Mouse (Mus musculus): ENCODE results near the gene Cacna1e. TPM values are rescaled to one million over a fixed set of nuclear protein-coding genes. Genes with fewer than 3 reads are reported as not detected.
A peak's percentile ranks its signal among the peaks of the same experiment; 100 is the strongest.

The Cacna1e gene
- total RNA-seq, 2 experiments from 2014 or later: not detected

DNA sequence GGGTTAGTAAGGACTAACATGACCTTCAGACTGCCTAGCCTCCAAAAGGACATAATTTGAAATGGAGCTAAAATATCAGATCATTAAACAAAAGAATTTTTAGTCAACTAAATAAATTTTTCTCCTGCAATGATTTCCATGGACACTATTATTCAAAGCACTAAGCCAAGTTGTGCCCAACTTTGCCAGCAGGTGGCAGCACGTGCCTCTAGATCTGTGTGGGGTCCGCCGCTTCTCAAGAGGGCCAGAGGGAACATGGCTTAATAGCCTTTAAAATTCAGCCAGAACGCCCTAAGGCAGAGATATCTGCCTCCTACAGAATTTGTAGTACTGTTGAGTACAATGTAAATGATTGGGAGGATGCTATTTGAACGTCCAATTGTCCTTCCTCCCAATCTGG lies 96.2 kb downstream of the Cacna1e start:
- ATAC-seq (replicated peaks; ENCODE audit: poor library complexity, severe bottlenecking): peak; percentile 43

DNA sequence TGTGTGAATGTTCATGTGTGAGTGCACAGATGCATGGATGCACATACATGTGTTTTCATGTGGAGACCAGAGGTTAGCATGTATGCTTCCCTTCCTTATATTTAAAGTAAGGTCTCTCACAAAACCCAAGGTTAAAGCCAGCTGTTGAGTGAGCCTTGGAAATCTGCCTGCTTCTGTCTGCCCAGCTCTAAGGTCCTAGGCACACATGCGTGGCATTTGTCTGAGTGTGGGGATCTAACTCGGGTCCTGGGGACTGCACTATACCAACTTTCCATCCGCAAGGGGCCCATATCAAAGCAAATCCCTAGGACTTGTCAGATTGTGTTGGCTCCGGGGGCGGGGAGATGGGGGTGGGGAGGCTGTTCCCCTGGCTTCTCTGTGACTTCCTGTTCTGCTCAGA lies 96.9 kb downstream of the Cacna1e start:
- no peak for ATAC-seq (replicated peaks; ENCODE audit: poor library complexity, severe bottlenecking)

- ATAC-seq (replicated peaks; ENCODE audit: poor library complexity, severe bottlenecking): peak; percentile 86
Observed at GRCm38 (mm10) chr1:154786243-154786669, 98.0 kb downstream of the Cacna1e start.

DNA sequence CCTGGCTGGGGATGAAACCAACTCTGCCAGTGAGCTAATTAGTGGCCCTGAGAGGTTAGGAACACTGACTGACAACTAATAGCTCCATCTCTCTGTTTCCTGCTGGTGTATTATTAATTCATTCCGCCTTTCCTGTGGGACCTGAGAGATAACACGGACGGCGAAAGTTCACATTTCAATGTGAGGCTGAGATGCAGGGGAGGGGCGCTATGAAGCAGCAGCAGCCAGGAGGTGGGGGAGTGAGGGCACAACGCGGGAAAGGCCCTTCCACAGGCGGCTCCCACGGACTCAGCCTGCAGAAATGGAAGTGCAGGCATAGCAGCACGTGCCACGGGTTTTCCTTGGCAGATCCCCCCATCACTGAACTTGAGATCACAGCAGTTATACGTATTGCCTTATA lies 99.4 kb downstream of the Cacna1e start:
- ATAC-seq (replicated peaks; ENCODE audit: poor library complexity, severe bottlenecking): no peak

- ATAC-seq (replicated peaks; ENCODE audit: poor library complexity, severe bottlenecking): no peak
Observed at GRCm38 (mm10) chr1:154783521-154783920, 100.8 kb downstream of the Cacna1e start.

GRCm38 (mm10) chr1:154779908-154780514 lies 104.3 kb downstream of the Cacna1e start:
- no peak for ATAC-seq (replicated peaks; ENCODE audit: poor library complexity, severe bottlenecking)

DNA sequence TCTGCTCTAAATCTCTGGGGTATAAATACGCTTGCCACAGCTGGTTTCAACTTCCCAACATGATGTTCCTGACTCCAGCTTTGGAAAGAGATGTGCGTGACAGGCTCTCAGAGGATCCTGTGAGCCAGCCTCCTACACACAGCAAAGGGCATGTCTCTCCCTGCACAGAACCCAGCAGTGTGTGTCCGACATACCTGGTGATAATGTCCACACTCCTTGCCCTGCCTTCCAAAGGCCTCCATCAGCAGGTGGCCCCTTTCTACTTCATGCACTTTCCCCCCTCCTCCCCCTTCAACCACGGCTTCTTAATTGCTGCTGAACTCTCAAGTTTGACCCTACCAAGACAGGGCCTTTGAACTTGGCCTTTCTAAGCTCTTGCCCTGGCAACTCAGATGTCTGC lies 108.0 kb downstream of the Cacna1e start:
- ATAC-seq (replicated peaks; ENCODE audit: poor library complexity, severe bottlenecking): no peak

DNA sequence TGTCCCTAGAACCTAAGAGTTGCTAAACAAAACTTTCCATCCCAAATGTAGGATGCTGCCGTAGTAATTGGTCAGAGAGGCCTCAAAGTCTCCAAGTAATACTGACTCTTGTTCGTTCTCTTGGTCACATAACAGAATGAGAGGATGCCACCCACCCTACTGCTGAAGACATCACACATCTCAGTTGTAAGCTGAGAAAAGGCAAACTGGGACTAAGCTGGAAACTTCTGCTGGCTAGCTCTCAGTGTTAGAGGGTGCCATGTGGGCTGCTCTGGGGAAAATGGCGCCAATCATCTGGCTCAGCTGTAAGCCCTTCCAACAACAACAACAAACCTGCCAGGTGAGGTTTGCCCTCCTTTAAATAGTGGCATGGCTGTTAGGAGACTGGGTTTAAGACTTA lies 109.8 kb downstream of the Cacna1e start:
- ATAC-seq (replicated peaks; ENCODE audit: poor library complexity, severe bottlenecking): no peak

DNA sequence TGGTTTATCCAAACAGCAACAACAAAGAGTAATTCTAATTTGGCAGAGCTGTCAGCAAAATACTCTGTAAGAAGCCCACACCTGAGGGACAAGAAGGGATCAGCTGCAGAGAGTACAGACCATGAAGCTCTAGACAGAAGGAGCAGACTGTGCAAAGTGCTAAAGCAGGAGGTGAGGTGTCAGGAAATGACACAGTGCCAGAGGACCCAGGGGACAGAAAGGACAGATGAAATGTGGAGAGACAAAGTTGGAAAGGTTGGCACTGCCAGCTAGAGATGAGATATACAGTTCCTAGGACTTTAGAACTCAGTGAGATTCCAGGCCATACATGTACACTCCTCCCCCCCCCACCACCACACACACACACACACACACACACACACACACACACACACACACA lies 113.2 kb downstream of the Cacna1e start:
- ATAC-seq (replicated peaks; ENCODE audit: poor library complexity, severe bottlenecking): no peak

GRCm38 (mm10) chr1:154770542-154770941 lies 113.8 kb downstream of the Cacna1e start:
- no peak for ATAC-seq (replicated peaks; ENCODE audit: poor library complexity, severe bottlenecking)

- ATAC-seq (replicated peaks; ENCODE audit: poor library complexity, severe bottlenecking): no peak
Observed at GRCm38 (mm10) chr1:154763132-154763531, 121.2 kb downstream of the Cacna1e start.

- no peak for ATAC-seq (replicated peaks; ENCODE audit: poor library complexity, severe bottlenecking)
Observed at GRCm38 (mm10) chr1:154752081-154752480, 132.2 kb downstream of the Cacna1e start.

DNA sequence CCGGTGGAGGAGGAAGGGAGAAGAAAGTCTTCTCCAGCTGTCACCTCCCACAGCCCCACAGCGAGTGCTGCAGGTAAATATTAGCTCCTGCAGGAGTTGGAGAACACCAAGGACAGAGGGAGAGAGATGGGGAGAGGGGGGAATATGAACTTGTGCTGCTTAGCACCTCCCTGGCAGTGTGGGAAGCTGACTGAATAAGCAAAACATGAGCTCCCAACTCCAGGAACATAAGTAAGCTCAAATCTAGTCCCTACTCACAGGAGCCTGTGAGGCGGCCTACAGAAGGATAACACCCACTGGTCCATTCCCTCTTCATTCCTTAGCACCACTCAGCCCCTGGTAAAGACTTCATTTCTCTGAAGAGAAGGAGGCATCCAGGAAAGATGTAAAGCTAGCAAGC lies 135.8 kb downstream of the Cacna1e start:
- no peak for ATAC-seq (replicated peaks; ENCODE audit: poor library complexity, severe bottlenecking)

- ATAC-seq (replicated peaks; ENCODE audit: poor library complexity, severe bottlenecking): no peak
Observed at GRCm38 (mm10) chr1:154745241-154745640, 139.1 kb downstream of the Cacna1e start.

DNA sequence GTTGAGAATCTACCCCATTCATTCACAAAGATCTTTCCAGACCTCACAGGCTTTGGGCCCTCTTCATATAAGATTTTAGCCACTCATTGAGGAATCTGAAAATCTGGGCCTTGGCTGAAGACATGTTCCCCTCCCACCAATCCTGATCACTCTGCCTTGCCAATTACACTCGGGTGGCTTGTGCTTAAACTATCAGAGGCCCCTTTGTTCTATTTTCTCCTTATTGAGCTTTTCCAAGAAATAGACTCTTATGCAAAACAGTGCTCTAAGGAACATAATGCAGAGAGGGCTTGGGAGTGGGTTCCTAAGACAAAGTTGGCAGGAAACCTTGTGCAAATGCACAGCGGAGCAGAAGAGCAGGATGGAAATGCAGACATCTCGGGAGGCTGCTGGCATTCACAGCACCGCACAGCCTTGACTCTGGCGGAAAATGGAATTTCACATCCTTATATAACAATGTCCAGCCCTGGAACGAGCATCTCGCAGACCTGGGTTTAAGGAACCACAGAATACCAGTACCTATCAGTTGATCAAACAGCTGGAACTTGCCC lies 153.8 kb downstream of the Cacna1e start:
- no peak for ATAC-seq (replicated peaks; ENCODE audit: poor library complexity, severe bottlenecking)

GRCm38 (mm10) chr1:154729269-154729980 lies 154.9 kb downstream of the Cacna1e start:
- ATAC-seq (replicated peaks; ENCODE audit: poor library complexity, severe bottlenecking): peak; percentile 73

GRCm38 (mm10) chr1:154728682-154729081 lies 155.6 kb downstream of the Cacna1e start:
- ATAC-seq (replicated peaks; ENCODE audit: poor library complexity, severe bottlenecking): no peak

- ATAC-seq (replicated peaks; ENCODE audit: poor library complexity, severe bottlenecking): no peak
Observed at GRCm38 (mm10) chr1:154727696-154728095, 156.6 kb downstream of the Cacna1e start.

GRCm38 (mm10) chr1:154726361-154727161 lies 157.7 kb downstream of the Cacna1e start:
- peak; percentile 34; the same call in 1 of the 2 replicates for ATAC-seq (replicated peaks; ENCODE audit: poor library complexity, severe bottlenecking)

- no peak for ATAC-seq (replicated peaks; ENCODE audit: poor library complexity, severe bottlenecking)
Observed at GRCm38 (mm10) chr1:154725356-154726320, 158.7 kb downstream of the Cacna1e start.

Measured in granulocyte monocyte progenitor cell, adult 5-6 weeks (primary cell).